Mouse (Mus musculus) kidney, postnatal 0 days (tissue): ENCODE results near the gene Tmem183a. TPM values are rescaled to one million over a fixed set of nuclear protein-coding genes. Genes with fewer than 3 reads are reported as not detected.
A peak's percentile ranks its signal among the peaks of the same experiment; 100 is the strongest.

Source experiments
- ATAC-seq: fragments of 200-750 bp; cut with Nextera tagmentation; replicated peaks from 2 replicates; pipeline ENCODE4 v1.8.0; 2017; ENCODE audit warnings: low read depth, moderate number of reproducible peaks, moderate TSS enrichment, moderate library complexity; ENCODE audit not compliant: low FRiP score
- DNase-seq: peaks from one replicate; pipeline ENCODE4 v3.0.0-alpha.2; 2016; ENCODE audit warnings: low spot score
- H3K27ac ChIP-seq: fragments of 300-500 bp; sonication (generic); 2 replicates; pipeline ENCODE4 v1.5.1; 2014; ENCODE audit warnings: mild to moderate bottlenecking
- H3K27me3 ChIP-seq: fragments of 300-500 bp; sonication (generic); 2 replicates; pipeline ENCODE4 v1.6.1; 2014; ENCODE audit warnings: low read length, mixed read lengths; ENCODE audit not compliant: insufficient read depth
- H3K36me3 ChIP-seq: fragments of 300-500 bp; sonication (generic); 2 replicates; pipeline ENCODE4 v1.6.1; 2014; ENCODE audit warnings: low read length, mixed read lengths; ENCODE audit not compliant: insufficient read depth
- H3K4me1 ChIP-seq: fragments of 300-500 bp; sonication (generic); replicated peaks from 2 replicates; pipeline ENCODE4 v1.6.1; 2014; ENCODE audit warnings: antibody characterized with exemption, low read length, mixed read lengths; ENCODE audit not compliant: insufficient read depth
- H3K4me2 ChIP-seq: fragments of 300-500 bp; sonication (generic); 2 replicates; pipeline ENCODE4 v1.6.1; 2014; ENCODE audit warnings: mild to moderate bottlenecking, low read length, moderate library complexity, mixed read lengths
- H3K4me3 ChIP-seq: fragments of 300-500 bp; sonication (generic); replicated peaks from 2 replicates; pipeline ENCODE4 v1.5.1; 2014; ENCODE audit warnings: low read depth, low read length
- H3K9ac ChIP-seq: fragments of 300-500 bp; sonication (generic); 2 replicates; pipeline ENCODE4 v1.6.1; 2014; ENCODE audit warnings: low read depth, low read length
- H3K9me3 ChIP-seq: fragments of 300-500 bp; sonication (generic); replicated peaks from 2 replicates; pipeline ENCODE4 v1.6.1; 2016; ENCODE audit warnings: low read length, inconsistent platforms, mixed read lengths
- CTCF ChIP-seq: IDR thresholded peaks from 2 replicates; pipeline ENCODE4 v1.5.1; 2016; ENCODE audit warnings: antibody characterized with exemption, low read depth, mild to moderate bottlenecking, moderate library complexity
- WGBS: fragments of 180-500 bp; shearing (Covaris S2); extraction: QIAGEN DNeasy Blood & Tissue Kit; methylation state at CpG from one replicate; pipeline ENCODE4 v1.1.7; 2014; 5-methylcytosine and 5-hydroxymethylcytosine counted together
- polyA plus RNA-seq: library from polyadenylated mRNA; unstranded; fragments of >200 nt; fragmentation: Nextera tagmentation; extraction: Ambion mirVana; gene quantifications from 2 replicates; pipeline ENCODE4 v1.2.1, GENCODE M21; 2015

Gene Tmem183a
- polyA plus RNA-seq, 1 experiment from 2014 or later, result 56.7 TPM

DNA sequence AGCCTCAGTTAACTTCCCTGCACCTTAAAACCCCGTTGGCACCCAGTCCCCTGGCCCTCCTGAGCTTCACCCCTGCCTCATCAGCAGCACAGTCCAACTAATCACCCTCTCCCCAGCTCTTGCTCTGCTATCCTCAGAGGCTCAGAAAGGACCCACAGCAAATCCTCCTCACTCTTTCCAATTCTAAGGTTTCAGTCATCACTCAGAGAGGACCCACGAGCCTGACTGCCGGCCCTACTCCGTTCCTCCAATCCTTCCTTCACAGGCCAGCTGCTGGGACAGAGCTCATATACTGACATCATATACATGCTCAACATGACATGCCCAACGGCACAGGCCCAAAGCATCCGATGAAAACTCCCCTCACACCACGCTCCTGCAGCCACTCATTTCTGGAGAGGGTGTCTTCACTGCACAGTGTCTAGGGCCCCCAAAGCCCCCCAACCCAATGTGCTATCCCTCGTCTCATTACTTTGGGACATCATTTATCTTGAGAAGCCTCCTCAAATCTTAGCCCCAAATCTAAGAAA lies 18.9 kb downstream of the Tmem183a start:
- Histone ChIP-seq H3K4me2 (no peak overlapping the region), H3K9me3 (no peaks in the 10 kb centered on the region), H3K27me3 (no peaks in the 10 kb centered on the region), H3K36me3 (peaks cover 5% of the 10 kb centered on the region), H3K27ac (no peak overlapping the region), H3K4me3 (no peak overlapping the region), H3K9ac (no peak overlapping the region), H3K4me1 (0 out of 2 replicates have a peak, but pooled peaks cover 2% of the 10 kb centered on the region)
- no peak for DNase-seq
- TF ChIP-seq CTCF, result no peak
- no peak for ATAC-seq
- 72% methylated on average over 8 of the region's 8 CpGs for WGBS

DNA sequence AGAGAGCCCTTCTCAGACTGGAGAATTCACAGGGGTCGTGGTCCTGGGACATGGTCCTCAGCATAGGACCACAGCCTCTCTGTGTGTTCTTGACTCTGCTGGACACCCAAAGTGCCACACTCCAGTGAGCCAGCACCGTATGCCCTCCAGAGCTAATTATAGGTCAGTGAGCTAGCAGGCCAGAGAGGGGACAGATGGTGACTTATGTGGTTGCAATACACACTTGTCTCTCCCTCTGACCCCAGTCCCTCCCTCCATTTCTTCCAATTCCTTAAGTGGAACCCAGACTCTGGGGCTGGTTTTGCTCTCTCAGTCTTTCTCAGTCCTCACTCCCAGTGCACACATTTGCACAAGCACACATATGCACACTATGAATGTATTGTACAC lies 19.5 kb downstream of the Tmem183a start:
- no peak overlapping the region for H3K9ac ChIP-seq
- H3K4me2 ChIP-seq, result no peak overlapping the region
- no peak overlapping the region for H3K4me3 ChIP-seq
- no peak overlapping the region for H3K27ac ChIP-seq
- H3K36me3 ChIP-seq, result no peaks in the 10 kb centered on the region; the same call in 1 of the 2 replicates
- no peak for ATAC-seq
- 0 out of 2 replicates have a peak, but pooled peaks cover 2% of the 10 kb centered on the region for H3K4me1 ChIP-seq
- no peaks in the 10 kb centered on the region for H3K9me3 ChIP-seq
- 48% methylated on average over 2 of the region's 2 CpGs for WGBS
- DNase-seq, result no peak
- TF ChIP-seq CTCF, result no peak
- H3K27me3 ChIP-seq, result no peaks in the 10 kb centered on the region

DNA sequence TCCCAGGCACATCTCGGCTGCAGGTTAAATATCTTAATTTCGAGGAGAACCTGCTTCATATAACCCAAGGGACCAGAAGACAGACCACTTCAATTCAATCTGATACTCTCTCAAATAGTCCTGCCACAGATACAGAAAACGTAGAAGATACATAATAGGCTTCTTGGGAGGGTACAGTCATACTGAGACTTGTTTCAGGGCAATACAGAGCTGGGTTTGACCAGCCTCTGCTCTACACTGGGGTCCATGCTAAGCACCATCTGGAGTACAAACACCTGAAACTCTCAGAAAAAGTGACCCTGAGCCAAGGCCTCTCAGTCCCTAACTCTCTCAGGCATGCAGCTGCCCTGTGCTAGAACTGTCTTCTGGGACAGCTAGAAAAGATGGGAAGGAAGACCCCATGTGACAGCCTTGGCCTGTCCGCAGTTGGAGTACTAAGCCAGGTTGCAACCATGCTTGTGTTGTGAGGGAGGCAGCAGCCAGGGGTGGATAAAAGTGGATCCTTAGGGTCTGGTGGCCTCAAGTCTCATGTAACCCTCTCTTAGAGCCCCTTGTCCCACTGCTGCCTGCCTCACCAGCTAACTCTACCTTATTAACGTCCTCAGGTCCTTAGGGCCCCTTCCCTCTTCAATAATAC lies 20.0 kb downstream of the Tmem183a start:
- no peak overlapping the region for H3K4me2 ChIP-seq
- no peaks in the 10 kb centered on the region; the same call in 1 of the 2 replicates for H3K36me3 ChIP-seq
- H3K27ac ChIP-seq, result no peak overlapping the region
- H3K9ac ChIP-seq, result no peak overlapping the region
- H3K4me1 ChIP-seq, result 0 out of 2 replicates have a peak, but pooled peaks cover 2% of the 10 kb centered on the region
- DNase-seq, result no peak
- 72% methylated on average over 5 of the region's 5 CpGs for WGBS
- no peaks in the 10 kb centered on the region for H3K9me3 ChIP-seq
- no peaks in the 10 kb centered on the region for H3K27me3 ChIP-seq
- no peak overlapping the region for H3K4me3 ChIP-seq
- no peak for ATAC-seq
- no peak for TF ChIP-seq CTCF

DNA sequence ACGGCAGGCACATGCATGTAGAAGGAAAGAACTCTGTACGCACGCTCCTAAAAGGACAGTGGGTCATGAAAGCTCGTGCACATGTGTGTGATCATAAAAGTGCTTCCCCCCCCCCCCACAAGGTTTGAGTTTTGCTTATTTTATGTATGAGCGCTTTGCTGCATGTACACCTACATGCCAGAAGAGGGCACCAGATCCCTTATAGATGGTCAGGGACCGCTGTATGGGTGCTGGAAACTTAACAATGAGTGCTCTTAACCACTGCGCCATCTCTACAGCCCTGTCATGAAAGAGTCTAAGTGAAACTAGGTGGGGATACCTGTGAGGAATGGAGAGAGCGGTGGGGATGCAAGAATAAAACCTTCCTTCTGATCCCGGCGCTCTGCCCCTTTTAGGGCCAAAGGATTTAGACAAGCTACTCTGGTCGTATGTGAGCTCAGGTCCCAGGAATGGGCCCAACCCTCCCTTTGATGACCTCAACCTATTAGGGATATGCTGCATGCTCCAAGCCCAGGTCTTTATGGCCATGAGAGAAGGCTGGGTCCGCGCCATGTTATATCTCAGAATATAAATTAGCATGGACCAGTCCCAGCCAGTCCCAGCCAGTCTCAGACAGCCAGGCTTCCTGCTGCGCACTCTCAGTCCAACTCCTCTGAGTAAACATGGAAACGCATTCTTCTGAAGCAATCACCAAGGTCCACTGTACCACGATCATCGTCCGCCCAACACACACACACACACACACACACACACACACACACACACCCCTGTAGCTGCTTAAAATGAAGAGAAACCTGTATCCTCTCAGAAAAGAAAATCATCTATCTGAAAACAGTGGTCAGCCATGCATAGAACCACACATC lies 21.8 kb downstream of the Tmem183a start:
- Histone ChIP-seq H3K9me3 (no peaks in the 10 kb centered on the region), H3K4me1 (0 out of 2 replicates have a peak, but pooled peaks cover 2% of the 10 kb centered on the region), H3K27ac (no peak overlapping the region), H3K36me3 (no peaks in the 10 kb centered on the region), H3K4me3 (no peak overlapping the region), H3K27me3 (no peaks in the 10 kb centered on the region), H3K9ac (no peak overlapping the region), H3K4me2 (no peak overlapping the region)
- ATAC-seq, result no peak
- WGBS, result 85% methylated on average over 18 of the region's 18 CpGs
- peak; percentile 25; the same call in 1 of the 2 replicates for TF ChIP-seq CTCF
- DNase-seq, result no peak

DNA sequence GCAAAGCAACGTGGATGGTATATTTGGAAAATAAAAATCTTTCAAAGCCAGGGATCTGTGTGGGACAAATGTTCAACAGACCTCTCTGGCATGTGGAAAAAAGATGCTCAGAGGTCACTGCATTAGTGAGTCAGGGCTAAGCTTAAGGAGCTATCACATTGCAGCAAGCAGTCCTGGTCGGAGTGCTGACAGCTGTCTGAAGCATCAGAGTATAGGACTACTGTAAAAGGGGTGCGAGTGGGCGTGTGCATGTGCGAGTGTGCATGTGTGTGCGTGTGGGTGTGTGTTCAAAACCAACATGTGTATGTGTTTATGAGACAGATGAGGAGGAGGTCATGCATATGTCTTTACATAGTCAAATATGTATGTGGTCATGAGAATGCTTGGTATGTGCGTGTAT lies 22.6 kb downstream of the Tmem183a start:
- H3K27me3 ChIP-seq, result no peaks in the 10 kb centered on the region
- 78% methylated on average over 7 of the region's 7 CpGs for WGBS
- H3K9ac ChIP-seq, result no peak overlapping the region
- H3K4me2 ChIP-seq, result no peak overlapping the region
- no peak overlapping the region for H3K27ac ChIP-seq
- no peaks in the 10 kb centered on the region for H3K36me3 ChIP-seq
- ATAC-seq (no peak), DNase-seq (no peak)
- no peaks in the 10 kb centered on the region for H3K9me3 ChIP-seq
- no peaks in the 10 kb centered on the region for H3K4me1 ChIP-seq
- TF ChIP-seq CTCF, result no peak
- no peak overlapping the region for H3K4me3 ChIP-seq

DNA sequence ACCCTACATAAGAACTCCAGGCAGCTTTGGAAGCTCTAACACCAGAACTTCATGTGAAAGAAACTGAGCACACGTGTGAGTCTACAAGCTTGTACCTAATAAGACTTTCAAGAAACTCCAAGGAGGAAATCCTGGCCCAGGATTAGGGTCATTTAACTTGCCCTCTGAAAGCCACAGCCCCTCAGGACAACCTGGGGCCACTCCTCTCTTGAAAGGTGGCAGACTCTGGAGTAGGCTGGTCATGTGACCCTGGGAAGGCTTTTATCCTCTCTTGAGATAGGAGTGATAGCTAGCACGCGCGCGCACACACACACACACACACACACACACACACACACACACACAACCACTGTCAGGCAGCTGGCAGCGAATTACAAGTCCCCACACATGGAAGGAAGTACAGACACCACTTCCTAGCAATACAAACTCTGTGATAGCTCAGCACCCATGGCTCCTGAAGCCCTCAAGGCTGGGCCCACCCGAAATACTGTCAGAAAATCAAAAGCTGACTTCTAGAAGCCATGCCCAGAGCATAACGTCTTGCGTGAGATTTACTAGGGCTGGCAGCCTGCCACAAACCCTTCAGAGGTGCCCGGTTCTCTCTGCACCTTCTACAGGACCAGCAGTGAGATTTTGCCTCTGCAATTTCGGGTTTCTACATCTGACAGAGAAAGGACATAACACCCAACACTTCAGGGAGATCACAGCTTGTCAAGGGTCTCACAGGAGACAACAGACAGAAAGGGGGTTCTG lies 24.6 kb downstream of the Tmem183a start:
- Histone ChIP-seq H3K27ac (no peak overlapping the region), H3K27me3 (no peaks in the 10 kb centered on the region), H3K9me3 (no peaks in the 10 kb centered on the region), H3K4me2 (no peak overlapping the region), H3K4me3 (no peak overlapping the region), H3K36me3 (no peaks in the 10 kb centered on the region), H3K4me1 (no peaks in the 10 kb centered on the region), H3K9ac (no peak overlapping the region)
- 64% methylated on average over 11 of the region's 11 CpGs for WGBS
- ATAC-seq (no peak), DNase-seq (no peak)
- no peak for TF ChIP-seq CTCF
